Mouse (Mus musculus): ENCODE measurements around the gene Zfp655.
A peak's percentile ranks its signal among the peaks of the same experiment; 100 is the strongest.

DNA sequence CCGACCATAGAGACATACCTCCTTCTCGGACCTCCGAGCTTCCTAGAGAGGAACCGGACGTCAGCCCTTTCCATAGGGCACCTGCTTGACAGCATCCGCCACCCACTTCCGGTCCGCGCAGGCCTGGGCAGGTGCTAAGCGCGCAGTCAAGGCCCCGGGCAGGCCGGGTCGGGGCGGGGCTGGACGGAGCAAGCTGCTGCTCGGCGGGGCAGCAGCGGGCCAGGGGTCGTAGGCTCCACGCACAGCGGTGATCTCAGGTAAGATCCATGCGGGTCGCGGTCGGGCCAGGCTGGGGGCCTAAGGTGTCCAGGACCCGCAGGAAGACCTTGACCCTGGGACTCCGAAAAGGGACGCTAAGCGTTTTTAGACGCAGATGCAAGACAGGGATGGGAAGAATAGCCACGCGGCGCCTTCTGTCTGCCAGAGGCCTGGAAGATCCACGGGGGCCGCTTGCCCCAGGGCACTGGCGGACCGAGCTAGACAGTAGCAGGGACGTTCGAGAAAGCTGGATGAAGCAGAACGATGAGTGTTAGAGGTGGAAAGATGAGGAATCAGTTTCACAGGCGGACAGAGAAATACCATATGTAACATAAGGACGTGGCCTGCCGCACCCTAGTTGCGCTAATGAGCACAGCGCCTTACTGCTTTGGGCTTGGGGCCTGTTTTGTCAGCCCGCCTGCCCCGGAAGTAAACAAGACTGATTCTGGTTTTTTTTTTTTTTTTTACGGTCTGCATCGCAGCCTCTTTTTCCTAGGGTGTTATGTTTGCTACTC is 49.0 kb downstream of the Zfp655 start, which contains the start of gene Zscan25:
- TF ChIP-seq CTCF (IDR thresholded peaks at IDR 0.05; ENCODE audit: low read depth), result peak; percentile 20; the same call in 1 of the 2 replicates
- peak; percentile 38 for TF ChIP-seq EP300 (optimal IDR thresholded peaks at IDR 0.05)

Data from stomach, postnatal 0 days (tissue).